Mouse (Mus musculus) bone marrow macrophage, adult 2 months (primary cell): Measurements from ENCODE around the gene Vps54. TPM values are rescaled to one million over a fixed set of nuclear protein-coding genes. Genes with fewer than 3 reads are reported as not detected.

ENCODE experiments used
- H3K27ac ChIP-seq: 2 replicates; pipeline ENCODE4 v1.5.1; 2012; ENCODE audit warnings: low read depth, low read length; ENCODE audit not compliant: insufficient read depth
- H3K4me1 ChIP-seq: 2 replicates; pipeline ENCODE4 v1.6.1; 2012; ENCODE audit warnings: low read length; ENCODE audit not compliant: control insufficient read depth, insufficient read depth
- H3K4me3 ChIP-seq: 2 replicates; pipeline ENCODE4 v1.5.1; 2012; ENCODE audit warnings: mild to moderate bottlenecking, low read length, moderate library complexity; ENCODE audit not compliant: insufficient read depth
- CTCF ChIP-seq: IDR thresholded peaks from 2 replicates; pipeline ENCODE4 v1.5.1; 2012; ENCODE audit warnings: low read depth, mild to moderate bottlenecking, low read length, moderate library complexity
- POLR2A ChIP-seq: IDR thresholded peaks from 2 replicates; pipeline ENCODE4 v1.6.1; 2012; ENCODE audit warnings: mild to moderate bottlenecking, low read depth, low read length, borderline replicate concordance
- polyA plus RNA-seq: library from polyadenylated mRNA; stranded (reverse); fragments of >200 nt; gene quantifications from 2 replicates; pipeline ENCODE4 v1.2.4, GENCODE M21; 2012; ENCODE audit not compliant: missing spikeins, insufficient read depth, insufficient read length

Gene Vps54
- polyA plus RNA-seq, 1 experiment, result 33.2 TPM

DNA sequence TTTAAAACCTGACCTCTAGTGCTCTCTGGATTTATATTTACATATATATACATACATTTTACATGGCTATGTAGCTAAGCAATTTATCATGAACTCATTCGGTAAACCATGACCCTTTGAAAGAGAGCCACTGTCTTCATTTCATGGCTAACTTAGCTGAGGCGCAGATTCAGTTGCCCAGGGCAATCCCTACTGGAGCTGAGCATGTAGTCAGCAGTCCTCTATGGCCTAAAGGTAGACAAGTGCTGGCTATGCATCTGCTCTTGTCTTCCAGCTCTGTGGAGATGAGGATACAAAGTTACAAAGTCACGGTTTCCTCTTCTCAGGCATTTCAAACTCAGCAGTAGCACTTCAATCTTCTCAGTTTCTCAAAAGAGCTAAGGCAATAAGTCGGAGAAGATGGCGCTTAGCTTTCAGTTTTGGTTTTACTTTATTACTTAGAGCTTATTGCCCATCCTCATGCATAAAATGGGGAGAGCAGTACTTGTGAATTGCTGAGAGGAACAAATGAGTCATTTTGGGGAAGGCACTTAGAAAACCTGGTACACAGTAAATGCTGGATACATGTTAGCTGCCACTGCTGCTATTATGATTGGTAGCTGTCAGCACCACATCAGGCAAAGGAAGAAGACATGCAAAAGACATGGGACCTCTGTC, 93.7 kb downstream of the Vps54 start:
- Histone ChIP-seq H3K4me3 (no peak overlapping the region), H3K4me1 (no peaks in the 10 kb centered on the region), H3K27ac (no peak overlapping the region)
- TF ChIP-seq CTCF (no peak), POLR2A (no peak)

DNA sequence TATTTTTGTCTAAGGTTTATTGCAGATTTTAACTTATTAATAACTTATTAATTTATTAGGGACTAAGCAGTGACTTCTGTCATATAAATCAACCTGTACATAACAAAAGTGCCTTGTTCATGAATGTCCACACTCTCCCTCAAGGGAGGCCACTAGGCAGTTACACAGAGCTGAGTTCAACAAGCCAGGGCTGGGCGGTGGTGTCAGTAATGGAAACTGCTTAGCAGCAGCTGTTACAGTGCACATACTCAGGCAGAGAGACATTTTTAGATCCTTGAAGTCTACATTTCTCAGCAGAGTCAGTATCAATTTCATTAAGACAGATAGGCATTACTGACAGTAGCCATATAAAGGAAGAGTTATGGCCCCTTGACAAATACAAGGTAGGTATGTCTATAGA, 98.8 kb downstream of the Vps54 start:
- no peak for TF ChIP-seq POLR2A

DNA sequence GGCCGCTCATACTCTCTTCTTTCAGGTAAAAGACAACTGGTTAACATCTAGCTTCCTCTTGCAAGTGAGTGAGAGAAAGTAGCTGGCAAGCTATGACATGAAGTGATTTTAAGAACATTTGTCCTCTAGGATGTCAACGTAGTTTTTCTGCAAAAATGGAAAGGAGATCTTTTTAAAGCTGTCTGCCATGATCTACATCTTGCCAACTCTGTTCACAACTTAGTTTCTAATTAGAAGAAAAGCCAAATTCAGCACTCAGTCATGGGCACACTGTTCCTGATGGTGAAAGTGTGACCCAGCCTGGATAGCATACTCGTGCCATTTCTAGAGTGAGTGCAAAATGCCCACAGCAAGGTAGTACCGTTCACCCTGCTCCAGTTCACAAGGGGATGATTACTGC, 100.0 kb downstream of the Vps54 start:
- H3K4me3 ChIP-seq, result no peak overlapping the region
- TF ChIP-seq CTCF (no peak), POLR2A (no peak)
- no peak overlapping the region for H3K27ac ChIP-seq
- no peaks in the 10 kb centered on the region for H3K4me1 ChIP-seq

More for the DNA sequence above, 98.8 kb downstream of the Vps54 start:
- Histone ChIP-seq H3K27ac (no peak overlapping the region), H3K4me3 (no peak overlapping the region), H3K4me1 (no peaks in the 10 kb centered on the region)

DNA sequence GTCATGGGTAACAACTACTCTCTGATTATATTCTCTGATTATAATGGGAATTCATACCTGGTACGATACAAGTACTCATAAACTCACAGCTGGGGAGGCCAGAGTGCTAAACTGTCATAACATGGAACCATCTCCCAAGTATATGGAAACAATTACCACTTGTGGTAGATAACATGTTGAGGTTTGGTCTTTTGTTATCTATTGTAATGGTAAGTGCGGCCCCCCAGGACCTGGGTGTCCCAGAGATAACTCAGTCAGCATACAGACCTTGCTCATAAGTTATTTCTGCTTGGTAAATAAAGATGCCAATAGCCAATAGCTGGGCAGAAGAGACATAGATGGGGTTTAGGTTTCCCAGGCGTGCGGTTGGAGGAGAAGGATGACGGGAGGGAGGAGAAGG, 104.4 kb downstream of the Vps54 start:
- no peak overlapping the region for H3K4me3 ChIP-seq
- no peak overlapping the region for H3K27ac ChIP-seq
- no peaks in the 10 kb centered on the region for H3K4me1 ChIP-seq
- TF ChIP-seq POLR2A, result no peak
- no peak for TF ChIP-seq CTCF

DNA sequence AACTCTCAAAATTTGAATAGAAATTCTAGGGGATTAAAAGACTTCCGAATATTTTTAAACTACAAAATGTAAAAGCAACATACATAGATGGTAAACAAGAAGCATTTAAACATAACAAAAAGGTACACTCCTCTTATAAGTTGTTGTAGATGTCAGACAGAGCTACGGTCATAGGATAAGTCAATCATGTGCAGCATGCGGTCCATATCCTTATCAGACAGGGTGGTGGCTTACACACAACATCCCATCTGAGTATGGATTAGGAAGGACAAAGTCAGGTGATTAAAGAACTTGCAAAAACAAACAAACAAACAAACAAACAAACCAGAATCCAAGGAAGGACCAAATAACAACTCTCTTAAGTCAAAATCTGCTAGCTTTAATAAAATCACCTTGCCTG, 106.9 kb downstream of the Vps54 start:
- Histone ChIP-seq H3K4me1 (no peaks in the 10 kb centered on the region), H3K27ac (no peak overlapping the region), H3K4me3 (no peak overlapping the region)
- no peak for TF ChIP-seq POLR2A
- TF ChIP-seq CTCF, result no peak

DNA sequence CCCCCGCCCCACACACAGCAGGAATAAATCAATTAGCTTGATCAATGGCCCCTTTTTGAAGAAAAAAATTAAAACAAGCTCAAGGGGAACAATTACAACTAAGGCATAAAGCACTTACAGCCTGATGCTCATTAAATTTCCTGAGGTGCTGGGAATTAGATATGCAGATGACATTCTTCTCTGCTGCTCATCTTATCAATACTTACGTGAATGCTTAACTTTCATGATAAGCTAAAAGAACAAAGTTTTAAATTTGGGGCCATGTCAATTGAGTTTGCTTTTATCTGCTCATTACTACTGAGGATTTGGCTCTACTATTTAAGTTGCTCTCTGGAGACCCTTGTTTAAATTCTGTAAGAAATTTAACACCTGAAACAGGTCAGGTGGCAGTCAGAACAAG, 109.8 kb downstream of the Vps54 start:
- Histone ChIP-seq H3K4me1 (no peaks in the 10 kb centered on the region), H3K27ac (no peak overlapping the region), H3K4me3 (no peak overlapping the region)
- TF ChIP-seq POLR2A, result no peak

DNA sequence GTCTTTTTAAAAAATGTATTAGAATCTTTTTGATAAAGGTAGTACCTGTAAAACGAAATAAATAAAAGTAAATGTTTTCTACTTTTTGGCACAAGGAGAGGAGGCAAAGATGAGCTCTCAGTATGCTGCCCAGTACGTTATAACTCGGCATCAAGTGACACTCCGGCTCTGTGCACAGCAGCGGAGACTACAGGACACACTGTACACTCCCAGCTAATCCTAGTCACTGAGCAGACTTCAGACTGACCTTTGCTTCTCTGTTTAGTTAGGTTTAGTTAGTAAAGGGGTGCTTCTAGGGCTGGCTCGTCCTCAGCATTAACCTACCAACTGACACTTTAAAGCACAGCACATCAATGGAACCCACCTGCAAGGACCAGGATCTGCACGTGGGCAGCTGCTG, 112.2 kb downstream of the Vps54 start:
- TF ChIP-seq POLR2A (no peak), CTCF (no peak)
- no peak overlapping the region for H3K27ac ChIP-seq
- H3K4me1 ChIP-seq, result no peaks in the 10 kb centered on the region
- no peak overlapping the region for H3K4me3 ChIP-seq

DNA sequence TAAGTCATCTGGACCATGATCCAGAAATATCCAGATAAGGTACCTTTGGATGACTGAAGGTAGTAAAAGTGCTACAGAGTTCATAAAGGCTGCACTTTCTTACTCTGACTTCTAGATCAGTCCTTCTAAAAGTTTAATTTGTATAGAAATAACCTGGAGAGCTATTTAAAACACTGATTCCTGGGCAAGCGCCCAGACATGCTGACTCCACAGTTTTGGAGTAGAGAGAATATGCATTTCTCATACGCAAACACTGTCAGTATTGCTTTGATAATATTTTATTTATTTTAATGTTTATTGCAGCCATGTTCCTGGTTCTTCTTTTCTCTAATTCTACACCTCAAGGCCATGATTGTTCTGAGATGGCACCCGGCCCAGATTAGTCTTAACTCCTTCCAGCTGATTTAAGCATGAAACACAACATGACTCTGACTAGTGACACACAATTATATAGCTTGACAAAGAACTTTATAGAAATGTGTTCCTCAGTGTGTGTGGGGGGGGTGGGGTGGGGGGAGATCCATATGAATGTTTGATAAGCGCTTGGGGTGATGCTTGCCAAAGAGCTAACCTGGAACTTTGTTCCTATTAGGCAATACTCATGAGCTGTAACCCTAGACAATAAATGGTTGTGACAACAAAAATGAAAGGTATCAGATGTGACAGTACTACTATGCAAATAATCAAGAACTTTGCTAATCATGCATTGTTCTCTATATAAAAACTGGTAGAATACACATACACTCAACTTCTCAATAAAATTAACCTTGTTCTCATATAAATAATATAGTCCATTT, 124.3 kb downstream of the Vps54 start:
- TF ChIP-seq CTCF (no peak), POLR2A (no peak)
- Histone ChIP-seq H3K27ac (no peak overlapping the region), H3K4me1 (peaks cover 10% of the 10 kb centered on the region), H3K4me3 (no peak overlapping the region)

DNA sequence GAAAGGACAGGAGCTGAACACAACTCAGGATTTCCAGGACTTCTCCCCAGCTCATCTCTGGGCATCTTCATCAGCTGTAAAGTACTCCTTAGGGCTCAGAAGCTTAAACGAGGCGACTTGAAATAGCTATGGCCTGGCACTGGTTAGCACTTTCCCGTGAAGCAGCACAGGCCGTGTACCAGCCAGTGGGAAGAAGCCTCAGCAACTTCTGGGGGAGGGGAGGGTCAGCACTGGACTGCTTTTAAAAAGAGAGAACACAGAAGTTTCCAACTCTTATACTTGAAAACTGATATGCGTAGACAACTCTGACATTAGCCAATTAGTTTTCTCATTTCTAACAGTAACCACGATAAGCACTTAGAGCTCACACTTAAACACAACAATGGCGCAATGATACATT, 129.4 kb downstream of the Vps54 start:
- H3K27ac ChIP-seq, result no peak overlapping the region
- no peak for TF ChIP-seq POLR2A
- TF ChIP-seq CTCF, result no peak
- peaks cover 20% of the 10 kb centered on the region for H3K4me1 ChIP-seq
- no peak overlapping the region for H3K4me3 ChIP-seq

DNA sequence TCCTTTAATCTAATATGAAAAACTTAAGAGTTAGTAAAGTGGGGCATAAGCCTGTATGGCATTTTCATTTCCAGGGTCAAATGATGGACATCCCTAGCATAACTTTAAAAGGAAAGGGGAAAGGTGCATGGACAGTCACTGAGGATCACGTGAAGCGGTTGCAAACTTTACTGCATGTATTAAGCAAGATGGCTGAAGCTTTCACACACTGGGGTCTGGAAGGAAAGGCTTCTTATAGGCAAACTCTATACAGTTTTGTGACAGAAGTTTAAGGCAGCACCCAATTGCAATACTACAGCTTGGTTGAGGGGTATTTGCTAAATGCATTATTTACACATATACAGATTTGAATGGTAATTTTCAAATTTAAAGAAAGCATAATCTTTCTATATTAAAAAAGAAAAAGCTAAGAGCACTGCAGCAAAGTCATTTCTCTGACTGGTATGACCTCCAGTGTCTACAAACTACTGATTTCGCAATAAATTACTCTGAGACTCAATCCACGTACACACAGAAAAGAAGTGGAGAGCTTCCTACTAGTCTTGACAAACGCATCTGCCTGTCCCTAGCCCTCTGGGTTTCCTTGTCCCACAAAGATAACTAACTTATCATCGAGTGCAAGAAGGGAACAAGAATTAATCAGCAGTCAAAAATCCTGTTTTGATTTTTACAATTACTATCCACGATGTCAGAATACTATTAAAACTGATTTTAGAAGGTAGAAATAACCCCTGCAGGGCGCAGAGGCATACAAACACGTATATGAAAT, 130.4 kb downstream of the Vps54 start:
- Histone ChIP-seq H3K4me1 (peaks cover 19% of the 10 kb centered on the region), H3K4me3 (peak overlapping the region; percentile 100), H3K27ac (peak overlapping the region; percentile 47)
- TF ChIP-seq POLR2A (no peak), CTCF (no peak)
